Mouse (Mus musculus) liver, adult 2 months (tissue): ENCODE results near the gene Gper1. TPM values are rescaled to one million over a fixed set of nuclear protein-coding genes. Genes with fewer than 3 reads are reported as not detected.

Source experiments
- DNase-seq: peaks from one replicate; pipeline ENCODE4 v3.0.0-alpha.2; 2011; ENCODE audit warnings: low read depth, low spot score; ENCODE audit errors: extremely low read depth
- H3K27ac ChIP-seq: fragments of 200-500 bp; replicated peaks from 2 replicates; pipeline ENCODE4 v1.5.1; 2012; ENCODE audit warnings: low read depth, mild to moderate bottlenecking, control low read depth, inconsistent platforms, low read length; ENCODE audit not compliant: insufficient read depth
- H3K27me3 ChIP-seq: fragments of 200-500 bp; 2 replicates; pipeline ENCODE4 v1.6.1; 2012; ENCODE audit warnings: mild to moderate bottlenecking, moderate library complexity, low read length, inconsistent platforms; ENCODE audit not compliant: control insufficient read depth, insufficient read depth
- H3K36me3 ChIP-seq: fragments of 200-500 bp; 2 replicates; pipeline ENCODE4 v1.6.1; 2012; ENCODE audit warnings: low read length, inconsistent platforms; ENCODE audit not compliant: control insufficient read depth, insufficient read depth
- H3K4me1 ChIP-seq: fragments of 200-500 bp; 2 replicates; pipeline ENCODE4 v1.6.1; 2011; ENCODE audit warnings: low read length; ENCODE audit not compliant: control insufficient read depth, insufficient read depth
- H3K4me3 ChIP-seq: fragments of 200-500 bp; 2 replicates; pipeline ENCODE4 v1.5.1; 2011; ENCODE audit warnings: low read depth, mild to moderate bottlenecking, control low read depth, low read length, moderate library complexity; ENCODE audit not compliant: insufficient read depth
- H3K79me2 ChIP-seq: fragments of 200-500 bp; 2 replicates; pipeline ENCODE4 v1.6.1; 2012; ENCODE audit warnings: inconsistent platforms, mild to moderate bottlenecking, low read length, moderate library complexity; ENCODE audit not compliant: control insufficient read depth, insufficient read depth
- H3K9ac ChIP-seq: fragments of 200-500 bp; 2 replicates; pipeline ENCODE4 v1.6.1; 2012; ENCODE audit warnings: low read depth, mild to moderate bottlenecking, control low read depth, inconsistent platforms, low read length
- CTCF ChIP-seq: fragments of 200-500 bp; IDR thresholded peaks from 2 replicates; pipeline ENCODE4 v1.5.1; 2011; ENCODE audit warnings: low read depth, low read length, control low read depth
- POLR2A ChIP-seq: fragments of 200-500 bp; IDR thresholded peaks from 2 replicates; pipeline ENCODE4 v1.6.1; 2011; ENCODE audit warnings: low read length, control low read depth; ENCODE audit not compliant: insufficient read depth; ENCODE audit errors: extremely low read depth
- WGBS: fragments of 180-500 bp; shearing (Covaris S2); methylation state at CpG from one replicate; pipeline ENCODE4 v1.1.7; 2018; 5-methylcytosine and 5-hydroxymethylcytosine counted together
- polyA plus RNA-seq: library from polyadenylated mRNA; depleted of rRNA; stranded (reverse); fragments of >200 nt; gene quantifications from 2 replicates; pipeline ENCODE4 v1.2.3, GENCODE M21; 2012
- total RNA-seq: library from RNA; depleted of rRNA; stranded (reverse); fragments of >200 nt; gene quantifications from 2 replicates; pipeline ENCODE4 v1.2.3, GENCODE M21; 2014

Gene Gper1
- total and polyA plus RNA-seq, 2 experiments, result 0.02 TPM; not detected in 1

DNA sequence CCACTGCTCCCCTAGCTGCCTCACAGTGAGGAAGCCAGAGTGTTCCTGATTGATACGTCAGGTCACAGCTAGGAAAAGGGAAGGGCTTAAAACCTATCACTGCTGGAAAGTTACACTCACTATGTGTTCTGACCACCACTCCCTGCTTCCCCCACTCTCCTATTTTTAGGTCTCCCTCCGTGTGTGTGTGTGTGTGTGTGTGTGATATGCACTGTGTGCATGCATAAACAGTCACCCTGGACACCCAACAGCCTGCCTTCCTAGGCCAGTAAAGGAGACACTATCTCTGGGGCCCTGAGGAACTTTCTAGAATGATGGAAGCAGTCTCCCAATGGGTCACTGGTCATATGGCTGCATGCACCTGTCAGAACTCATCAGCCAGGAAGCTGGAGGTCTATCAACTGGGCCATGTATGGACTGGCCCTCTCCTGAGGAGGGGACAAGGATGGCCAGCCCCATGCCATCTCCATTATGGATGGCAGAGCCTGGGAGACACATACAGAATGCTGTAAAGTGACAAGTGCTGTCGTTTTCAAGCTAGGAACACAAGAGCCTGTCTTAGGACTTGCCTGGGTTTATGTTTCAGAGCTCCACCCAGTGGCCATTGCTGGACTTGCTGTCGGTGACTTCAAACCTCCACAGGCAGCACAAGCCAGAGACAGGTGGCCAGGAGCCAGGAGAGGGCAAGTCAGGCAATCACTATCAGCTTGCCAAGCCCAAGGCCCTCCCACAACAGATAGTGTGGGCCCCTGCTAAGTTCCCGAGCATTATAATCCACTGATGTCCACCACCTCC, 24.8 kb upstream of the Gper1 start:
- H3K4me1 ChIP-seq, result peaks cover 8% of the 10 kb centered on the region
- H3K27ac ChIP-seq, result peak overlapping the region; percentile 19
- H3K4me3 ChIP-seq, result no peak overlapping the region
- DNase-seq, result peak; percentile 96
- no peaks in the 10 kb centered on the region for H3K79me2 ChIP-seq
- peak; percentile 91 for TF ChIP-seq CTCF
- TF ChIP-seq POLR2A, result no peak
- WGBS, result 29% methylated on average over 5 of the region's 5 CpGs
- H3K9ac ChIP-seq, result no peak overlapping the region
- no peaks in the 10 kb centered on the region for H3K27me3 ChIP-seq
- H3K36me3 ChIP-seq, result no peaks in the 10 kb centered on the region; the same call in 1 of the 2 replicates

DNA sequence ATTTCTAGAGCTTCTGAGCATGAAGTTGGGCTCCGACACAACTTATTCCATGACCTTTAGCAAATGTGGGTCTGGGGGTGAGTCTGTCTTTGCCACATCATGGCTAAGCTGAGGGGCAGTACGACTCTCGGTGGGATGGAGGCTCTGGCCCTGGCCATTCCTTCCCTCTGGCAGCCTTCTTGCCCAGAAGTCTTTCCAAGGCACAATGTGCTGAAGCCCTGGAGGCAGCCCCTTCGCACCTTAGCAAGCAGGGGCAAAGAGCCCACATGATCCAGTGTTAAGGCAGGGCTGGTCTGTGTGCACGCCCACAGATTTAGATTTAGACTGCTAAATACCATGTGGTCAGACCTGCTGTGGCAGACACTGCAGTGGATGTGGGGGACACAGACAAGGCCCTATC, 24.2 kb upstream of the Gper1 start:
- 62% methylated on average over 5 of the region's 5 CpGs for WGBS
- Histone ChIP-seq H3K27ac (no peak overlapping the region), H3K4me3 (no peak overlapping the region), H3K9ac (peak overlapping the region; percentile 2; the same call in 1 of the 2 replicates), H3K27me3 (no peaks in the 10 kb centered on the region), H3K36me3 (no peaks in the 10 kb centered on the region), H3K4me1 (peaks cover 8% of the 10 kb centered on the region), H3K79me2 (no peaks in the 10 kb centered on the region)
- TF ChIP-seq POLR2A (no peak), CTCF (no peak)
- no peak for DNase-seq

DNA sequence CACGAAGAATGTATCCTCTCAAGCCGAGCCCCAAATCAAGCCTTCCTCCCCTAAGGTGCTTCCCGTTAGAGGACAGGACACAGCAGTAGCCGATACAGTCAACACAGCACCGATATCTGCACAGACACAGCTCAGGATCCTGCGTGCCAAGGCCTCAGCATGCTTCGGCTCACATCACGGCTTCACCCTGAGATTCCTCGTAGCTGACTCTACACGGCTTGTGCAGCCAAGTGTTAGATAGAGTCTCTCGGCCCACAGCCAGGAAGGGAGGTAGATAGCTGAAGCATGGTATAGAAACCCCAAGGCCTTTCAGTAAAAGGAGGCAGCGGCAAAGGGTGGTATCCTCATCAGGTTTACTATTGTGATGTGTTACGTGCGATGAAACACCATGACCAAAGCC, 23.0 kb upstream of the Gper1 start:
- H3K9ac ChIP-seq, result no peak overlapping the region
- no peaks in the 10 kb centered on the region for H3K27me3 ChIP-seq
- no peaks in the 10 kb centered on the region for H3K36me3 ChIP-seq
- H3K27ac ChIP-seq, result no peak overlapping the region
- H3K79me2 ChIP-seq, result no peaks in the 10 kb centered on the region
- H3K4me3 ChIP-seq, result no peak overlapping the region
- no peak for TF ChIP-seq CTCF
- TF ChIP-seq POLR2A, result no peak
- no peak for DNase-seq
- WGBS, result 93% methylated on average over 14 of the region's 14 CpGs
- peaks cover 8% of the 10 kb centered on the region for H3K4me1 ChIP-seq

- no peak overlapping the region for H3K4me3 ChIP-seq
- H3K4me1 ChIP-seq, result peaks cover 8% of the 10 kb centered on the region
- H3K79me2 ChIP-seq, result no peaks in the 10 kb centered on the region
- TF ChIP-seq POLR2A (no peak), CTCF (no peak)
- no peak overlapping the region for H3K9ac ChIP-seq
- H3K27ac ChIP-seq, result no peak overlapping the region
- WGBS, result 78% methylated on average over 2 of the region's 2 CpGs
- no peaks in the 10 kb centered on the region for H3K27me3 ChIP-seq
- H3K36me3 ChIP-seq, result no peaks in the 10 kb centered on the region
- no peak for DNase-seq
Measured at GRCm38 (mm10) chr5:139402106-139402505, 20.8 kb upstream of the Gper1 start.

DNA sequence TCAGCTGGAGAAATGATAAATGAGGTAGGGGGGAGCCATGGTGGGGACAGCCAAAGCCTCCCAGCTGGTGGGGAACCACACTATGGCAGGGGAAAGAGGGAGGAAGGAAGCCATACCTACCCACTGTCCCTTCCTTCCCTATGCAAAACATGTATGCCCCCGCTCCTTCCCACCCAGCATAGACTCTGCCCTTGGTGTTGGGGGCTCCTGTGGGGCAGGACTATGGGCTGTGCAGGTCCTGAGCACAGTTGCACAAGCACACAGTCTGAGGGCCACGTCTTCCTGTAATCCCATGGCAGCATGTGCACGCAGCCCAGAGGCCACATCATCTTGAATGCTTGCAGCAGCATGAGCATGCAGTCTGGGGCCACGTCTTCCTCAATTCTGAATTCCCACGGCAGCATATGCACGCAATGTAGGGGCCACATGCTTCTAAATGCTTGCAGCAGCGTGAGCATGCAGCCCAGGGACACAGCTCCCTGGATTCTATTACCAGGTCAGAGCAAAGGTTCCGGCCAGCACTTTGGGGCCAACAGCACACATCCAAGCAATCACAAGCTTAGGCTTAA, 19.2 kb upstream of the Gper1 start:
- TF ChIP-seq POLR2A, result no peak
- no peak for TF ChIP-seq CTCF

More for the DNA sequence above, 19.2 kb upstream of the Gper1 start:
- Histone ChIP-seq H3K27ac (no peak overlapping the region), H3K27me3 (no peaks in the 10 kb centered on the region), H3K79me2 (no peaks in the 10 kb centered on the region), H3K4me3 (no peak overlapping the region), H3K9ac (no peak overlapping the region), H3K36me3 (no peaks in the 10 kb centered on the region), H3K4me1 (peaks cover 1% of the 10 kb centered on the region)
- DNase-seq, result no peak
- 90% methylated on average over 8 of the region's 8 CpGs for WGBS
